Mouse (Mus musculus): ENCODE measurements around the gene Adgrg1. TPM values are rescaled to one million over a fixed set of nuclear protein-coding genes. Genes with fewer than 3 reads are reported as not detected.
A peak's percentile ranks its signal among the peaks of the same experiment; 100 is the strongest.
"Not testable (repeated sequence)": the region's sequence is repeated elsewhere in the genome, so short reads cannot be mapped to it uniquely, and the experiment has no call there.

Gene Adgrg1
- total RNA-seq, 2 experiments from 2014 or later, result 19.8 to 24.3 TPM

DNA sequence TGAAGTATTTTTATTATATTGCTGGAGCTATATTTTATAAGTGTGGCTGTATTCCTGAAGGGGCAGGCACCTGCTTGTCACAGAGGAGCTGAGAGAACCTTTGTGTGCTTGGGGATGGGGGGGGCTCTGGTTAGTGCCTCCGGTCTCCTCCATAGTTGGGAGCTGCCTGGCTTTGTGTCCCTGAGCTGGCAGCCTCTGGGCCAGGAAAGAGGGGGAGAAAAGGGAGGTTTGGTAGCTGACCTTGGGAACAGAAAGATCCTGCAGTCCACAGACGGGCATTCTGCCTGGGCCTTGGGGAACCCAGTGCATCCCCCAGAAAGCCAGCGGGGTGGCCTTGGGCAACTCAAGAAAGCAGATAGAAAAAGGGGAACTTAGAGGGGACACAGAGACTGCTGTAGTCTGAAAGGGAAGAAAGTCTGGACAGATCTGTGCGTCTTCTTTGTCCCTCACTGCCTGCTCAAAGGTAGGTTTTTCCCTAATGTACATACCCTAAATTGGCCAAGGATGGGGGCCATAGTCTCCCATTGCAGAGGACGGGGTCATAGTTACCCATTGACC is 20.9 kb downstream of the Adgrg1 start:
- DNase-seq (ENCODE audit: low spot score), result no peak

DNA sequence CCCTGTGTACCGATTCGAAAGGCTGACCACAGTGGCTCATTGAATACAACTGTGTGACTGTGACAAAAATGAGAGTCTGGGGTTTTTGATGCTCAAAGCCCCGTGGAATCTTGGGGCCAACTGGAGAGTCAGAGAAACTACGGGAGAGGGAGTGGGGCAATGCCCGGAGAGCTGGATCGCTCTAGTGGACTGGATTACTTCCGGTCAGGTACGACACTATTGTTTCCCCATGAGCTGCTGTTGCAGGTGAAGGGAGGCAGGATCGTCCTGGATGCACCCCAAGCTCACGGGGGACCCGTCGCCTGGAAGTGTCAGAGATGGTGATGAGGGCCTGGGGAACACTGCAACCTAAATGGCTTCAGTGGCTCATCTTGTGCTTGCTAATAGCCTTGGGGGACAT is 21.5 kb downstream of the Adgrg1 start:
- DNase-seq (ENCODE audit: low spot score), result no peak

- no peak for DNase-seq (ENCODE audit: low spot score)
These were observed 22.6 kb downstream of the Adgrg1 start for GRCm38 (mm10) chr8:94996899-94997856.

GRCm38 (mm10) chr8:94997857-94998243 is 23.3 kb downstream of the Adgrg1 start:
- no peak for DNase-seq (ENCODE audit: low spot score)

DNA sequence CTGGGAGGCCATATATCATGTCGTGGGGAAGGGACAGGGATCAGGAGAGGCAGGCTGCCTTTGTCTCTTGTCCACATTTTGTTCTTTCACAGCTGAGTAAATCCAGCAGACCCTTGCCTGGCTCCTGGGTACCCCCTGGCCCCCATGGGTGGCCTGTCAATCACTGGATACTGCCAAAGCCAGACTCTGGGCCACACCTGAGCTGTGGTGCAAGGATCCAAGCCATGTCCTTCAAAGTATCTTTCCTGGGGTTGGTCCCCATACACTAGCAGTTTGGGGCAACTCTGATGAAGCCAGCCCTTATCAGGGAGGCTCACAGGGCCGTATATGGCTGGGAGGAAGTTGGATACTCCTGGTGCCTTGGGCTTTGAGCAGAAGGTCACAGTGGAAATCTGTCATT is 23.9 kb downstream of the Adgrg1 start:
- DNase-seq (ENCODE audit: low spot score), result no peak

- DNase-seq (ENCODE audit: low spot score), result peak; percentile 34
These were observed 24.5 kb downstream of the Adgrg1 start for GRCm38 (mm10) chr8:94999004-94999403.

GRCm38 (mm10) chr8:94999956-95000355 is 25.4 kb downstream of the Adgrg1 start:
- DNase-seq (ENCODE audit: low spot score), result no peak

DNA sequence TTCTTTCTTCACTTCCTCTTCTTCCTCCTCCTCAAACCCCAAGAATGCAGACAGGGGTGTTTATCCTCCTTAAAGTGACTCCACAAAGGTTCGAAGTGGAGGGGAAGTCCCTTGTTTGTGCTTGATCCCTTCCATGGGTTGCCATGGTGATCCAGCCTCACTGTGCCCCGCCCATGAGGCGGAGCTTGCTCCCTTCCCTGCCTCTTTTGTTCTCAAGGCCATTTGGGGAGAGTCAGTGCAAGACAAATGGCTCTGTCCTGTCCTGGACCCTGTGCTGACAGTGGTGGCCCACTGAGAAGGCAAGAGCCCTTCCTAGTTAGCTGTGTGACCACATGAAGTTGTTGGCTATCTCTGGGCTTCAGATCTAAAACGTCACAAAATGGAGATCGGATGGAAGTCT is 26.1 kb downstream of the Adgrg1 start:
- peak; percentile 38 for DNase-seq (ENCODE audit: low spot score)

GRCm38 (mm10) chr8:95001165-95001564 is 26.6 kb downstream of the Adgrg1 start:
- no peak for DNase-seq (ENCODE audit: low spot score)

- peak; percentile 69 for DNase-seq (ENCODE audit: low spot score)
These were observed 27.1 kb downstream of the Adgrg1 start for GRCm38 (mm10) chr8:95001655-95002054.

DNA sequence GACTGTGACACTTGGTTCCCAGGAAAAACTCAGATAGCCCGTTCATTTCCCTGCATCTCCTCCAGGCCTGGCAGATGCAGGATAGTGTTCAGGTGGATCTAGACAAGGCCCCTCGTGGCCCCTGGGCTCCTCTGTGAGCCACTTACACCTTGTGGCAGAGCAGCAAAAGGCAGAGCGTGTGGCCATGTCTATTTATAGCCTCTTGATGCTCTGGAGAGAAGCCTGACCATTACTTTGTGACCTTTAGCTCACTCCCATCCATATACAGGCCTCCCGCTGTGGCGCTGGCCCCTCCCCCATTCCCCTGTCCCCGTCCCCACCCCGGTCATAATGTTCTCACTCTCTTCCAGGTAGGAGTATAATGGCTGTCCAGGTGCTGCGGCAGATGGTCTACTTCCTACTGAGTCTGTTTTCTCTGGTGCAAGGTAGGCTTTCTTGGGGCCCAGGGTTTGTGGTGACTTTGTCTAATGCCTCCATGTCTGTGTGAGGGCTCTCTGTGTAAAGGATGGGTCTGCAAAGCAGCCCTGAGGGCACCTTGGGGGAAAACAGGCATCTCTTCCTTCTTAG is 27.6 kb downstream of the Adgrg1 start:
- no peak for DNase-seq (ENCODE audit: low spot score)

DNA sequence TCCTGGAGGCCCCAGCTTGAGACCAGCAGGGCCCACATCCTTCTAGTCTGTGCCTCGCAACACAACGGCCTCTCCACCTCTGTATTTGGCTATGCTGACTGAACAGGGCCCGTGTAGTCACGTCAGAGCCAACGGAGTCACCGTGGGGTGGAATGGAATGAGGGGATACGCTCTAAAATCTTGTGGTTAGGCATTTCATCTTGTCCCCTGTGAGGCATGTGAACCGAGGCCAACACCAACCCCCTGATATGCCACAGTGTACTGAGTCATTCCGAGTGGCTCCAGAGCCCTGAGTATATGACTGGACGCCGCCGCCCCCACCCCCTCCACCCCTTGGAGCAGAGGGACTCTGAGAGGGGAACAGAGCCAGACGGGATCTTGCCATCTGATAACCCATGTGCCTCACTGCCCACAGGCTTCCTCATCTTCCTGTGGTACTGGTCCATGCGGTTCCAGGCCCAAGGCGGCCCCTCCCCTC is 37.9 kb downstream of the Adgrg1 start:
- no peak for DNase-seq (ENCODE audit: low spot score)

- DNase-seq (ENCODE audit: low spot score), result no peak
These were observed 41.3 kb downstream of the Adgrg1 start for GRCm38 (mm10) chr8:95015866-95016265.

DNA sequence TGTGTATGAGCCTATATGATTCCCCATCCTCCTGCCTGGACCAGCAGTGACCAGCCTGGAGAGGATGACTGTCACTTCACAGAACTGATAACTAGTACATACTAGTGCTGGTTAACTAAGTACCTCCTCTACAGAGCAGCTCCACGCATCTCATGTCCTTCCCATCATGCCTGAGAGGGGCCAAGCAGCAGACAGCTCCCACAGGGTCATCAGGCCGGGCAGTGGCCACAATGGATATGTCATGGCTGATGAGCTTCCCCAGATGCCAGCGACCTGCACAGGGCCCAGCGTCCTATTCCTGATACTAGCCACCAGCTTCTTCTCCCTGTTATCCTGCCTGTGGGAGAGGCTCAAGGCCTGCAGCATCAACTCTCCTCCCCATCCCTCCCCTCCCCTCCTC is 42.1 kb downstream of the Adgrg1 start:
- no peak for DNase-seq (ENCODE audit: low spot score)

GRCm38 (mm10) chr8:95017451-95017850 is 42.9 kb downstream of the Adgrg1 start, which contains the start of gene Adgrg3:
Gene Adgrg3, plus strand, starts transcription at chr8:95017692.
- no peak for DNase-seq (ENCODE audit: low spot score)

DNA sequence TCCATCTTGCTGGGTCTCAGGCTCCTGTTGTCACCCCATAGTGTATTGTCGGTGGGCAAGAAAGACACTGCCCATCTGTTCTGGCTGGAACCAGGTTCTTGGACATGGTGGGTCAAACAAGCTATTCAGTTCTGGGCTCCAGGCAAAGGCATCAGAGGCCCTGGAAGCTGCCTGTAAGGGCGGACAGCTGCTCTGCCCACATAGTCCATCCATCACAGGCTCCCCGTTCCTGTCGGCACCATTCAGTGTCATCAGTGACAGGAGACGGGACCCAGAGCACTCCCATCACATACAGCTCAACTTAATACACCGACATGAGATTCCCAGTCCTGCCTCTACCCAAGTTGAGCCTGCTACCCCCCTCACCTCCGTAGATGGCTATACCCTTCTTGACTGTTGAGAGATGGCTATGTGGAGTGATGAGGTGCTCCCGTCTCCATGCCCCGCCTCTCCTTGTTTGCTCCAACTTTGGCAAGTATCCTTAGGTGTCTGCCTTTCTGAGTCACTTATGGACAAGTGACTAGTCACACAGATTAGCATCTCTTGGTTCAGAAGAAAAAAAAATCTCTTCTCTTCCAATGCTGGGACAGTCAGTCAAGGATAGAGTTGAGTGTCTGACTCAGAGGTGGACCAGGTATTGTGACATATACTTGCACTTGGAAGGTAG is 43.6 kb downstream of the Adgrg1 start:
- no peak for DNase-seq (ENCODE audit: low spot score)

DNA sequence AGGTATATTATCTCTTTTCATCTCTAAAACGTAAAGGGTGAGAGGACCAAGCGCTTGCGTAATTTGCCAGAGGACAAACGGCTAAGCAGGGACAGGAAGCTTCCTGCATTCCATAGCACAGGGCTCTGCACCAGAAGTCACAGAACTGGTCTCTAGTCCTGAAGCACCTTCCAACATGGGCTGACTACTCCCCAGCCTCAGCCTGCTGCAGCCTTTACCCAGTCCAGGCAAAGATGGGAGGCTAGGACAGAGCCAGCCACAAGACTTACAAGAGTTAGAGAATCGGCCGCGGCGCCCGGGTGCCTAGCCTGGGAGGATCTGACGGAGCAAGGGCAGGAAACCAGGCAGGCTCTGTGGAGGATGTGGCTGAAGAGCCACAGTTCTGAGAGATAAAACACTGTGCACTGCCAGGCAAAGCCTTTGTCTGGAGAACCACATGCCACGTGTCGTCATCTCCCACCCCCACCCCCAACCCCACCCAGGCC is 45.8 kb downstream of the Adgrg1 start:
- DNase-seq (ENCODE audit: low spot score), result no peak

DNA sequence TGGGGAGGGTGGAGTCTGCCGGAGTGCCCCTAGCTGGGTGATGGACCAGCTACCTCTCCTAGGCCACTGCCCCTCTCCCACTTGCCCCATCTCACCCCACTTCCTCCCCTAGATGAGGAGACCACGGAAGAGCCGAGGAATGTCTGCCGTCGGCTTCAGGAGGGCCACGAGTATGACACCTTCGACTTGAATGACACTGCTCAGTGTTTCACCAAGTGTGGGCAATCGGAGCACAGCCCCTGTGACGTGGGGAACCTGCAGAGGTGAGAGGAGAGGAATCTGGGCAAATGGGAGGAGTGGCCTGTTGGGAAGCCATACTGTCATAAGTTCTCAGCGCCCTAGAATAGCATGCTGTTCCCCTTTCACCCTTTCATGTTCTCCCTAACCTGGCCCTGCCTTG is 46.3 kb downstream of the Adgrg1 start:
- no peak for DNase-seq (ENCODE audit: low spot score)

DNA sequence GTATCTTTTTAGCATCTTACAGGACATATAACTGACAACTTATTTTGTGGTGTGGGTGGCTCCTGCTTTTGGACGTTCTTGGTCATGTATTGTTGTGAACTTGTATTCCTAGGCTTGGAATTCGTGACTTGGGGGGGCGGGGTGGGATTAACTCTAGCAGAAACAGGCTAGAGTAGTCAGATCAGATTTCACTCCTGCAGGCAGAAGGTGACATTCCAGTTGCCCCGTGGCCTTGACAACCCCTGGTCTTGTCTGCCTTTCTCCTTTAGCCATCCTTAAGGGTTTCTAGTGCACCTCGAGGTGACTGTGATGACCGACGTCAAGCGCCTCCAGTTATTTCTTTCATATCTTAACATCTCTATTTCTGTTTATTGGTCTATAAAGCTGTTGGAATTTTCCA is 48.6 kb downstream of the Adgrg1 start:
- DNase-seq (ENCODE audit: low spot score), result no peak

- no peak for DNase-seq (ENCODE audit: low spot score)
These were observed 49.8 kb downstream of the Adgrg1 start for GRCm38 (mm10) chr8:95024387-95024786.

GRCm38 (mm10) chr8:95025421-95025820 is 50.9 kb downstream of the Adgrg1 start:
- DNase-seq (ENCODE audit: low spot score), result no peak

DNA sequence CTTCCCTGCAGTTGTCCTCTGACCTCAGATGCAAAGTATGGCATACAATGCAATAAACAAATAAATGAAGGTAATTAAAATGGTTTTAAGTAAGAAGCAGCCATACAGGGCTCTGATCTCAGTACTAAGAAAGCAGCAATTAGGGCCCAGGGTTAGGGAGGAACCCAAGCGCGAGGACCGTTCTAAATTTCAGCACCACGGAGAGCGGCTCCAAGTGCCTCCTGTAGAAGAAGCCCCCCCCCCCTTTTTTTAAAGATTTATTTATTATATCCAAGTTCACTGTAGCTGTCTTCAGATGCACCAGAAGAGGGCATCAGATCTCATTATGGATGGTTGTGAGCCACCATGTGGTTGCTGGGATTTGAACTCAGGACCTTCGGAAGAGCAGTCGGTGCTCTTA is 53.8 kb downstream of the Adgrg1 start:
- DNase-seq (ENCODE audit: low spot score), result not testable (repeated sequence)

All from gastrocnemius, adult 18-20 months (tissue).